Mouse (Mus musculus) myocyte (in vitro differentiated cells): ENCODE results near the gene Tspan9.

Experiments used
- E2F4 ChIP-seq: IDR thresholded peaks from one replicate; pipeline ENCODE4 v1.6.1; 2011; ENCODE audit warnings: mild to moderate bottlenecking, control low read depth, moderate library complexity; ENCODE audit not compliant: insufficient read depth
- MAX ChIP-seq: IDR thresholded peaks from one replicate; pipeline ENCODE4 v1.6.1; 2011; ENCODE audit warnings: low read depth, mild to moderate bottlenecking, control low read depth
- POLR2A ChIP-seq: IDR thresholded peaks from one replicate; pipeline ENCODE4 v1.6.1; 2011; ENCODE audit warnings: low read depth, mild to moderate bottlenecking, control low read depth, moderate library complexity; ENCODE audit not compliant: insufficient read length
- POLR2AphosphoS2 ChIP-seq: IDR thresholded peaks from one replicate; pipeline ENCODE4 v1.6.1; 2011; ENCODE audit warnings: low read depth, control low read depth; ENCODE audit not compliant: insufficient read length
- REST ChIP-seq: IDR thresholded peaks from one replicate; pipeline ENCODE4 v1.6.1; 2011; ENCODE audit warnings: mild to moderate bottlenecking, control low read depth, moderate library complexity; ENCODE audit not compliant: insufficient read depth, insufficient read length

DNA sequence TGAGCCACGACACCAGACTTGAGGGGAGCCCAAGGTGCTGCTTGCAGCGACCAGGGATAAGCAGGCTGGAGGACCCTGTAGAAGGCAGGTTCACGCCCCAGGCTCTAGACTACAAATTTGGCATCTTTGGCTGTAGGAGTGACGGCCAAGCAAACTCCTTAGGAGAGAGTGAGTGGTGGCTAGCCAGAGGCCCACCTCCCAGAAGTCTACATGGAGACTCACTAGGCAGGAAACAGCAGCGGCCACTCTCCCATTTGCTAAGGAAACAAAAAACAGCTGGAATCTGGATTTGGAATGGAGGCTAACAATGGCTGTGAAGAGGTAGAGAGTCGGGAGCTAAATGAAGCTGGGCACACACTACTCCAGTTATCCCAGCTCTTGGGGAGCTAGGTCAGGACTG, 104.8 kb downstream of the Tspan9 start:
- no peak for TF ChIP-seq E2F4
- TF ChIP-seq MAX, result no peak
- no peak for TF ChIP-seq POLR2A
- TF ChIP-seq POLR2AphosphoS2, result no peak
- no peak for TF ChIP-seq REST
